11 mouse cellular contexts compared by ENCODE assay signal in the genomic region with DNA sequence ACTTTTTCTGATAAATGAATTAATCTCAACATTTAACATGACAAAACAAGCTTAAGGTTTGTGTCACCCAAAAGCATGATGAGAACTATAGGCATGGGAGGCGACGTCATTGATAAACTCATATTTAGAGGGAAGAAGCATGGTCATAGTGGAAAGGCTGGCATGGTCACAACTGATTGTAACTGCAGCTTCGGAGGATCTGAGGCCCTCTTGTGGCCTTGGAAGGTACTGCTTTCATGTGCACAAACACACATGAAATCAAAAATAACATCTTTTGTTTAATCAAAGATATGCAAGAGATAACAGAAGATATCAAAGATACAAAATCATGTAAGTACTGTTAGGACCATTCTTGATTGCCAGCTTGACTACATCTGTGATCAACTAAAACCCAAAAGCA.
DNase-seq lines count a peak whose midpoint lies in the region; ATAC-seq and TF ChIP-seq lines count a peak whose summit lies in the region.
"Had no signal": no experiment of that assay in that cellular context is flagged by ENCODE, and none has a peak within 500 bp of the region (broad histone marks: within the 10 kb centered on the region; RNA-seq: fewer than 3 reads in every experiment).

No protein-coding gene starts in this region.

- TF ChIP-seq CTCF in left cerebral cortex, adult 2 months (IDR thresholded peaks at IDR 0.05), result peak; percentile 48

- no peaks in the 10 kb centered on the region for H3K9me3 ChIP-seq in embryonic facial prominence, embryonic 11.5 days (replicated peaks; ENCODE audit: control insufficient read depth, low read length)
- H3K9me3 ChIP-seq in embryonic facial prominence, embryonic 10.5 days, result no peaks in the 10 kb centered on the region
- H3K9me3 ChIP-seq: embryonic facial prominence, embryonic 13.5 days; lung, embryonic 15.5 days had no signal

- WGBS in embryonic facial prominence, embryonic 11.5 days, result 67% methylated on average over 3 of the region's 3 CpGs
- 73% methylated on average over 3 of the region's 3 CpGs for WGBS in embryonic facial prominence, embryonic 10.5 days

- H3K4me3 ChIP-seq in embryonic facial prominence, embryonic 11.5 days (ENCODE audit: low read depth, low read length), result no peak overlapping the region
- H3K4me3 ChIP-seq in embryonic facial prominence, embryonic 10.5 days, result no peak overlapping the region
- no peak overlapping the region for H3K4me3 ChIP-seq in left cerebral cortex, adult 2 months
- H3K4me3 ChIP-seq: embryonic facial prominence, embryonic 13.5 days; lung, embryonic 15.5 days had no signal

- DNase-seq in embryonic facial prominence, embryonic 11.5 days (ENCODE audit: low spot score), result peak; percentile 36
- DNase-seq in embryonic facial prominence, embryonic 10.5 days (ENCODE audit: low spot score), result no peak
- DNase-seq in left cerebral cortex, adult 2 months (ENCODE audit: extremely low spot score in 1 of 2, low spot score in 2 of 2), result no peak
- DNase-seq in left cerebral cortex, adult 11 months (ENCODE audit: low spot score), result no peak
- DNase-seq in B cell, adult 2 months, result peak; percentile 58 to 60
- DNase-seq in brain, adult 2 months (ENCODE audit: low read depth, low spot score), result peak; percentile 17
- DNase-seq in adipocyte (ENCODE audit: low spot score), result no peak
- DNase-seq: kidney, postnatal 14 days had no signal

- H3K4me1 ChIP-seq in embryonic facial prominence, embryonic 11.5 days (ENCODE audit: control insufficient read depth, insufficient read depth, low read length), result no peaks in the 10 kb centered on the region
- H3K4me1 ChIP-seq in embryonic facial prominence, embryonic 10.5 days, result no peaks in the 10 kb centered on the region
- H3K4me1 ChIP-seq: embryonic facial prominence, embryonic 13.5 days; lung, embryonic 15.5 days had no signal

- H3K4me2 ChIP-seq in embryonic facial prominence, embryonic 11.5 days (ENCODE audit: low read depth, low read length), result no peak overlapping the region
- H3K4me2 ChIP-seq: embryonic facial prominence, embryonic 13.5 days; lung, embryonic 15.5 days had no signal

- no peaks in the 10 kb centered on the region for H3K36me3 ChIP-seq in embryonic facial prominence, embryonic 11.5 days (replicated peaks; ENCODE audit: control insufficient read depth, insufficient read depth, low read depth, low read length)
- no peaks in the 10 kb centered on the region for H3K36me3 ChIP-seq in embryonic facial prominence, embryonic 10.5 days (replicated peaks)
- H3K36me3 ChIP-seq: embryonic facial prominence, embryonic 13.5 days; lung, embryonic 15.5 days had no signal

- no peak overlapping the region for H3K9ac ChIP-seq in embryonic facial prominence, embryonic 11.5 days (replicated peaks; ENCODE audit: low read length)
- H3K9ac ChIP-seq: embryonic facial prominence, embryonic 13.5 days; lung, embryonic 15.5 days had no signal

- intact Hi-C loops in left cerebral cortex, adult 2 months (cut with DNase I), result no loop called here

- ATAC-seq in embryonic facial prominence, embryonic 11.5 days (replicated peaks; ENCODE audit: insufficient number of reproducible peaks, low FRiP score, low TSS enrichment, low read depth), result no peak
- ATAC-seq in monocyte, adult 5-6 weeks (replicated peaks; ENCODE audit: insufficient number of reproducible peaks, low FRiP score, low TSS enrichment, poor library complexity, severe bottlenecking), result no peak

- H3K27me3 ChIP-seq in embryonic facial prominence, embryonic 11.5 days (ENCODE audit: control insufficient read depth, insufficient read depth, low read length), result no peaks in the 10 kb centered on the region
- H3K27me3 ChIP-seq in embryonic facial prominence, embryonic 10.5 days (replicated peaks; ENCODE audit: low read depth, poor library complexity, severe bottlenecking), result no peaks in the 10 kb centered on the region
- H3K27me3 ChIP-seq: embryonic facial prominence, embryonic 13.5 days; lung, embryonic 15.5 days had no signal

- no peak overlapping the region for H3K27ac ChIP-seq in embryonic facial prominence, embryonic 11.5 days (replicated peaks; ENCODE audit: low read depth, low read length)
- no peak overlapping the region for H3K27ac ChIP-seq in embryonic facial prominence, embryonic 10.5 days (replicated peaks)
- no peak overlapping the region for H3K27ac ChIP-seq in left cerebral cortex, adult 2 months
- H3K27ac ChIP-seq: embryonic facial prominence, embryonic 13.5 days; lung, embryonic 15.5 days had no signal

Comparison
In these comparisons a context has a peak if more than half of its experiments do, and no peak if none do; other contexts are left out.
1. DNase-seq: peak in embryonic facial prominence, embryonic 11.5 days (single experiment), B cell, adult 2 months (2 of 2) and brain, adult 2 months (single experiment); none in embryonic facial prominence, embryonic 10.5 days (single experiment), left cerebral cortex, adult 2 months (0 of 2), left cerebral cortex, adult 11 months (single experiment) and adipocyte (single experiment).